Mouse (Mus musculus) B cell, adult (primary cell): ENCODE results near the gene Prl7b1. TPM values are rescaled to one million over a fixed set of nuclear protein-coding genes. Genes with fewer than 3 reads are reported as not detected.

Experiments used
- total RNA-seq: library from RNA; stranded (reverse); gene quantifications from 4 replicates; pipeline ENCODE4 v1.2.4, GENCODE M21; 2023; ENCODE audit not compliant: inconsistent age

Prl7b1 gene
- not detected in 4 replicates for total RNA-seq

GRCm38 (mm10) chr13:27610482-27610881 lies at the start of gene Prl7b1:
TSS of gene Prl7b1 (minus strand) at chr13:27610582.

GRCm38 (mm10) chr13:27642393-27642792 lies 32.0 kb upstream of the Prl7b1 start, which contains the start of gene Prl7a1:
TSS of gene Prl7a1 (minus strand) at chr13:27642493.

GRCm38 (mm10) chr13:27582071-27582470 lies 28.3 kb downstream of the Prl7b1 start, which contains the start of gene Prl8a1:
TSS of gene Prl8a1 (minus strand) at chr13:27582171.

GRCm38 (mm10) chr13:27564506-27564905 lies 45.9 kb downstream of the Prl7b1 start, which contains the start of gene Prl8a9:
TSS of gene Prl8a9 (minus strand) at chr13:27564606.

Other genes with a start within 250 kb of the Prl7b1 start
- not detected in 4 replicates for gene Prl2b1, start 219.7 kb downstream of the Prl7b1 start, total RNA-seq
- not detected in 4 replicates for gene Prl8a6, start 171.9 kb downstream of the Prl7b1 start, total RNA-seq
- not detected in 4 replicates for gene Prl8a8, start 97.4 kb downstream of the Prl7b1 start, total RNA-seq
- gene Prl8a9, start 46.0 kb downstream of the Prl7b1 start, total RNA-seq, result not detected in 4 replicates
- gene Prl8a1, start 28.4 kb downstream of the Prl7b1 start, total RNA-seq, result not detected in 4 replicates
- gene Prl7a1, start 31.9 kb upstream of the Prl7b1 start, total RNA-seq, result not detected in 4 replicates
- not detected in 4 replicates for gene Prl7a2, start 57.5 kb upstream of the Prl7b1 start, total RNA-seq
- gene Prl7d1, start 106.2 kb upstream of the Prl7b1 start, total RNA-seq, result not detected in 4 replicates
- gene Prl7c1, start 170.2 kb upstream of the Prl7b1 start, total RNA-seq, result not detected in 4 replicates
- gene Prl2a1, start 191.1 kb upstream of the Prl7b1 start, total RNA-seq, result not detected in 4 replicates
- not detected in 4 replicates for gene Prl2c1, start 238.8 kb upstream of the Prl7b1 start, total RNA-seq